Mouse (Mus musculus) urinary bladder, adult 18-20 months (tissue): ENCODE measurements at regions not wholly inside any gene's neighbourhood (a gene's known extent, or its start where the extent isn't known, plus 50 kb on each side); places are given as distances from the start of the nearest gene placed in this dataset.

Experiments used
- DNase-seq, 2 experiments: peaks; one replicate each; pipeline ENCODE4 v3.0.0; 2022; ENCODE audit warnings: low spot score in 2 of 2, mixed read lengths in 2 of 2

DNA sequence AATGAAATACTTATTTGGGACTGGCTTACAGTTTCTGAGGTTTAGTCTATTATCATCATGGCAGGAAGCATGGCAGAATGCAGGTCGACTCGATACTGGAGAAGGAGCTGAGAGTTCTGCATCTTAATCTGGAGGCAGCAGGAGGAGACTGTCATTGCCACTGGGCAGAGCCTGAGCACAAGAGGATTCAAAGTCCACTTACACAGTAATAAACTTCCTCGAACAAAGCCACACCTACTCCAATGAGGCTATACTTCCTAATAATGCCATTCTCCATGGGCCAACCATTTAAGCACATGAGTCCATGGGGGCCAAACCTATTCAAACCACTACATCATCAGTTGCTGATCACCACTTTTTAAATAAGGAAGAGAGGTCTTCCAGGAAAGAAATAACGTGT, 393.5 kb downstream of the Gja1 start:
- DNase-seq: no peak

DNA sequence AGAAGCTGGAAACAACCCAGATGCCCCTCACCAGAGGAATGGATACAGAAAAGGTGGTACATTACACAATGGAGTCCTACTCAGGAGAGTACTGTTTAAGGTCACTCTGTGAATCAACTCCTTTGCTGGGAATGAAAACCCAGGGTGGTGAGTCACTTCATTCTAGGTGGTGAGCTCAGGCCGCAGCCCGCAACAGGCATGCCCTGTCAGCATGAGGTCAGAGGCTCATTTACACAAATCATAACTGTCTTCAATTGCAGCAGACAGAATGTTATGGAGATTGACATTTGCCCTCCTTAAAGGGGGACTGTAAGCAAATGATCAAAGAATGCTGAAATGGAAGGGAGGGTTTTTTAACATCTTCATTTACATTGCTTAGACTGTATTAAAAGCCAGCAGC, 405.1 kb downstream of the Gja1 start:
- DNase-seq: peak in 1 of 2 experiments; percentile 3

GRCm38 (mm10) chr10:56783941-56784340, 406.8 kb downstream of the Gja1 start:
- DNase-seq: no peak

DNA sequence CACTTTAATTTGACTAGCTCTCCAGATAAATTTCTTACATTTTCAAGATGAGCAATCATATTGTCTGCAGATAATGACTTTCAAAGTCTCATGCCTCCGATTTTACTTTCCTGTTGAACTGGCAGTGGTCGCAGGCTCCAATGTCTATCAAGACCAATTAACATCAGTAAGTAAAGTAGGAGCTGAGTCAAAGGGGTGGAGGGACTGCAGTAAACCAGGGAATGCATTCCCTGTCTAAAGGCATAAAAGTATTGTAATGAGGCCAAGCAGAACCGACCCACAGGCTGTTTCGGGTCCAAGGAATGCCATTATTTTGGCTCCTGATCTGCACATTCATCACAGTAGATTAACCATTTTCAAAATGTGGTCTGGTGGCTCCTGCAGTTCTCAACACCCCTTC, 411.0 kb downstream of the Gja1 start:
- no peak for DNase-seq

DNA sequence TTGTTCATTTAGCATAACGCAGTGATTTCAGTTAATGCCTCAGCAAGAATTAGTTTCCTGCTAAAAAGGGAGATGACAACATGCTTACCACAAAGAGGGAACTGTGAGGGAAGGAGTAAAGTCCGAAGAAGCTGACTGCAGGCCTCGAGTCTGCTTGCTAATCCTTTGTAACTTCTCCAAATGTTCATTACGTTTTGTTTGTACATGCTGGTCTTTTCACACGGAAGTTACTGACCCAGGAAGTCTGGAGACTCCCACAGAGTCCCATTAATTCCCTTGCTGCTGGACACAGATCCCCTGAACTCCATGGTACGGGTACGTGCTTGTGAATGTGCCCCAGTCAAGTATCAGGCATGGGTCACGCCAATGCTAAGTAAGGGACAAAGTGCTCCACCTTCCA, 415.9 kb downstream of the Gja1 start:
- no peak for DNase-seq

DNA sequence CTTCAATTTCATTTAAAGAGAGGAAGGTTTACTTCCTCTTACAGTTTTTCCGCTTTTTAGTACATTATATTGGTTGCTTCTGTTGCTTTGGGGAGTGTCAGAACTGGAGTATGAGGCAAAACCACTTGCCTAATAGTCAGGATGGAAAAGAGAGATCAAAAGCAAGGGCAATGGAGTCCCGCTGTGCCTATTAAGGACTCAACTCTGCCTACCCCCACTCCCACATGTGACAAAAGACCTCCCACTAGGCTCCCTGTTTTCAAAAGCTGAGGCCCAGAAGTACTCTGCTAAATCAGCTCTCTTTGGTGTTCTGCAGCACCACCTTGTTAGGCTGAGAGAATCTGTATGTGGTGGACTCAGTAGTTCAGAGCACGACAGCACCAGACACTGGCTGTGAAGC, 418.3 kb downstream of the Gja1 start:
- DNase-seq: no peak

GRCm38 (mm10) chr10:56799307-56799706, 422.2 kb downstream of the Gja1 start:
- no peak for DNase-seq

DNA sequence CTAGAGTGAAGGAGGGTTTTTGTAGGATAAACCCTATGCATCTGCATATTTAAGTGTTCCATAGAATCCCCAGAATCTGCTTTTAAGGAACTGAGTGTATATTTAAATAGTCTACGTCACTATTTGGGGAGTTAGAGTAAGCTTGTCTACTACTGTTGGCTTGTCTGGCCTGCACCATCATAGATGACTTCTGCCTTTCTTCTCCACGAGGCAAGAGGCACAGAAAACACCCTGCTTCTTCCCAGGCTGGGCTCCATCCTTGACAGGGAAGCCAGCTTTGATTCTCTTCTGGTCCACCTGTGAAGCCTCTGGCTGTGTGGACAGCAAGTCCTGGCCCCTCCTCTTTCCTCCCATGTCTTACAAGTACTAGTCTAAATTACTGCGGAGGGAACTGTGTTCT, 422.6 kb downstream of the Gja1 start:
- DNase-seq: no peak

DNA sequence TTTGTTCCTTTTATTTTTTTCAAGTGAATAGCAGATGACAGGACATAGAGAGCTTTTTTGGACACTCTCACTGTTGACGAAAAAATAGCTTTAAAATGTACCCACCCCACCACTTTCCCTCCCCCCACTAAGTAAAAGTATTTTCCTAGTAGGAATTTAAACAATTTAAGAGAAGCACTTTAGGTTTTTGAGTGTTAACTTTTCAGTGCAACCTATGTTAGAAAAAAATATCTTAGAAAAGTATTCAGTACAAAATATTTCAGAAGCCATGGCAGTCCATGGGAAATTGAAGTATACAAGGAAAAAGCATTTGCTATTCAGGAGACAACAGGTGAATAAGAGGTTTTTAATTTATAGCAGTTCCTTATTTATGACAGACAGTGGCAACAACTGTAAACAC, 431.9 kb downstream of the Gja1 start:
- DNase-seq: no peak

- no peak for DNase-seq
Observed at GRCm38 (mm10) chr10:56822158-56822557, 445.0 kb downstream of the Gja1 start.

GRCm38 (mm10) chr10:56831331-56831730, 454.2 kb downstream of the Gja1 start:
- no peak for DNase-seq

- no peak for DNase-seq
Observed at GRCm38 (mm10) chr10:56831966-56832365, 454.8 kb downstream of the Gja1 start.

- no peak for DNase-seq
Observed at GRCm38 (mm10) chr10:56836130-56836529, 459.0 kb downstream of the Gja1 start.

GRCm38 (mm10) chr10:56839006-56839495, 461.9 kb downstream of the Gja1 start:
- DNase-seq: no peak

- no peak for DNase-seq
Observed at GRCm38 (mm10) chr10:56839545-56839944, 462.4 kb downstream of the Gja1 start.

DNA sequence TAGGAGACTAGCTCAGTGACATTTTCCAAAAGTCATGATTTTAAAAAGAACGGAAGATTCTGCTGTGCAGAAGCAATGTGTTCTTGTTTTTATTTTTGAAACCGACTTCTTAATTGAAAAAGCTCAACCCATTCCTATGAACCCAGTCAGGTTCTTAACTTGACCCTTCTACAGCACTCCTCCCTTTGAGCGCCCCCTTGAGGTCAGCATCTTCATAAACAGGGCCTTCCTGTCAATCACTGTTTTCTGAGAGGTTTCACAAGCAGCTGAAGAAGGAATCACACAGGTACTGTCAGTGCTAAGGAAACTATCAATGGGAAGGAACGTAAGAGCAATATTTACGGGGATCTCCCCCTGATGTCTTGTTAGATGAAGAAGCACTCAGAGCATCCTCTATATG, 463.6 kb downstream of the Gja1 start:
- DNase-seq: no peak

DNA sequence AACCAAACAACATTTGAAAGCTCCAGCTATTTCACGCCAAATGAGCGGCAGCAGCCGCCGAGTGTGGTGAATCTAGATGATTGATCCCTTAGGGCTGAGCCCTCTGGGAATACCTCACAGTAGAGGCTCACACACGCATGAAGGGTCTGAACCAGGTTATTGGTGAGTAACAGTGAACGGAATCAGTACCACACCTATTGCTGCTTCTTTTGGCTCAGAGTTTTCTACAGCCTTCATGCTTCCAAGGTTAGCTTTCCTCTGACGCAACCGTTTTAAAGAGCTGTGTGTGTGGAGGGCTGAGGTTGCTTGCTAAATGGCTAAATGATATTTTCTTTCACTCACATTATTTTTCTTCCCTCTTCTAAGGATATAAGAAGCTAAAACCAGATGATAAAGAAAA, 464.4 kb downstream of the Gja1 start:
- no peak for DNase-seq

- no peak for DNase-seq
Observed at GRCm38 (mm10) chr10:56841973-56842372, 464.8 kb downstream of the Gja1 start.

DNA sequence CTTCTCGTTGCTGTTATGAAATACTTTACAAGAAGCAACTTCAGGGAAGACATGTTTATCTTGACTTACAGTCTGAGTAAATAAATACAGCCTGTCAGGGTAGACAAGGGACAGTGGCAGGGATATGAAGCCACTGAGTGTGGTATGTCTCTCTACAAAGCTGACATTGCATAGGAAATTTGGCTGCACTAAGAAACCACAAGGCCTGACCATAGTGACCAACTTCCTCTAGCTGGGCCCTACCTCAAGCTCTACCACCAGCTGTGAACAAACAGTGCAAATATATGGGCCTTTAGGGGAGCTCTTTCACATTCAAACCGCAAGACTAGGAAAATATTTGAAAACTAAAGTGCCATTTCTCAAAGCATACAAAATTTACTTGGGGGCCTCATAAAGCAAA, 475.4 kb downstream of the Gja1 start:
- no peak for DNase-seq

DNA sequence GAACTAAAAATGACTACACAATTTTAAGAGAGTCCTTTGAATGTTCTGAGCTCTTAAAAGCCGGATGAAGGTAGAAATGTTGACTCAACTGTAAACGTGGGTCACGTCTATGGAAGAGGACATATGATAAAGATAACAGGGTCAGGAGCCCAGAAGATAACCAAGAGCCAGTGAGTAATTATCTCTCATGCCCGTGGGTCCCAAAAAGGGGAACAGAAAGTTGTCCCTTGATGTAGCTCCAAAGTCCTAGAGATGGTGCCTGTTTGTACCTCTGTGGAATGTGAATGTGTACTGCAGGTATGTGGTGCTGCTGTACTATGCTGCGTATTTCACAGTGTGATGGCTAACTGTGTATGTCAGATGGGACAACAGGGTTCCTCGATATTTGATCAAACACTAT, 479.1 kb downstream of the Gja1 start:
- DNase-seq: no peak

DNA sequence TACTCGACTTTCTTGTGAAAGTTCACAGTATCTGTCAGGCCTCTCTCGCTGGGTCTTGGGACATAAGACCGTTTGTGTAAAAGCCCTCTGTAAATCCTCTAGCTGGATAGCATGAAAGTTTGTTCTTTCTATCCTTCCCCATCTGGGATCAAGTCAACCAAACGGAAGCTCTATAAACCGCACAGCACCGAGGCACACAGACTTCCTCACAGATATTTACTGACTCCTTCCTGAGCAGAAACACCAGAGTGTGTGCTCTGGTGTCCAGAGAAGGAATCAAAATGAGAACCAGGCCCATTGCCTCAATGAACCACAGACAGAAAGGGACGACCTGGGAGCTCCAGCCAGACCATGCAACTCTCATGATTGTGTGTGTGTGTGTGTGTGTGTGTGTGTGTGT, 502.6 kb downstream of the Gja1 start:
- DNase-seq: no peak

GRCm38 (mm10) chr10:56880154-56880591, 503.0 kb downstream of the Gja1 start:
- no peak for DNase-seq

DNA sequence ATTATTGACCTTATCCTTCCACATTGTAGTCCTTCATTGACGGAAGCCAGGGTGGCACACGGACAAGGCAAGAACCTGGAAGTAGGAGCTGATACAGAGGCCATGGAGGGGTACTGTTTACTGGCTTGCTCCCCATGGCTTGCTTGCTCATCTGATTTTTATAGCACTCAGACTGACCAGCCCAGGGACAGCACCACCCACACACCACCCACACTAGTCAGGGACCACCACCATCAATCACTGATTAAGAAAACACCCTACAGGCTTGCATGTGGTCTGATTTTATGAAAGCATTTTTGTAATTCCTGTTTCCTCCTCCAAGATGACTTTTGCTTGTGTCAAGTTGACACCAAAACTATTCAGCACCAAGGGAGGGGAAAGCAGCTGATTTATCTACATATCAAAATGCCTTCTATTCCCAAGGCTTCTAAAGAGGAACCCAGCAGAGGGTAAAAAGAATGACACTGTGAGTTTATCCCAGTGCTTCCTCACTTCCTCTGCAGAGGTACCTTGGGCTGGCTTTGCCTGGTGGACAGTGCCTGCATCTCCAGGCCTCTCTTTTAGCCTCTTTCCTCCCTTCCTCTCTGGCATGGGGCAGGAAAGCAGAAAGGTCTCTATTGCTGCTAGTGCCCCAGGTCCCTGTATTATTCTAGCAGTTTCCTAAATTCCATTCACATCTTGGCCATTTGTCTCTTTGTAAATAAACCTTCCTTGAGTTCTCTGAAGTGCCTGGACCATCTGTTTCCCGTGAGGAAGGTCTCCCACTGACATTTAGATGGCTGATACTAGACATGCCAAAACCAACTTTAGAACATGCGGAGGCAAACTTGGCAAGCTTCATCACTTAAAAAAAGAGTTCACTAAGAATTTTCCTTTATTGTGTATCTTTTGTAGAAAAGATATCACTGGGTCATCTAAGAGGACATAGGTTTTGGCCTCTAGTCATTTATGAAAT, 507.6 kb downstream of the Gja1 start:
- DNase-seq: no peak
